Mouse (Mus musculus): ENCODE data around the gene Gm13119. TPM values are rescaled to one million over a fixed set of nuclear protein-coding genes. Genes with fewer than 3 reads are reported as not detected.

Gm13119 gene
- polyA plus RNA-seq, 1 experiment from 2014 or later = not detected

DNA sequence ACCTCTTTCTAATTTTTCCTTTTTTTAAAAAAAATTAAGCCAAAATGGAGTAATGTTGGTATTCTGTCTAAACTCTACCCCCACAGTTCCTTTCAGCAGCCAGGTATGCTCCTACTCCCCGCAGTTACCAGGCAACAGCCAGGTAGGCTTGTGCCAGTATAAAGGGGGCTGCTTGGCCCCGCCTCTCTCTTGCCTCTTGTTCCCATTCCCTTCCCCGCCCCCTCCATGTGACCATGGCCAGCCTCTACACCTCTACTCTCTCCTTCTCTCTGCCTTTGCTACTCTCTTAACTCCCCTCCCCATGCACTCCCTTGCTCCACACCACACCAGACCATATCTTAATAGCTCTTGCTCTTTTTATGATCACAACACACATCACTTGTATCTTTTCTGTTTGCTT is 48.5 kb downstream of the Gm13119 start:
- Histone ChIP-seq H3K27ac (ENCODE audit: low read depth) (no peak overlapping the region), H3K4me2 (ENCODE audit: low read length) (no peak overlapping the region), H3K9ac (ENCODE audit: low read length) (no peak overlapping the region), H3K4me3 (ENCODE audit: low read depth, low read length) (no peak overlapping the region), H3K36me3 (ENCODE audit: control insufficient read depth, insufficient read depth, low read length) (no peaks in the 10 kb centered on the region), H3K27me3 (replicated peaks; ENCODE audit: control insufficient read depth, insufficient read depth, low read length) (no peaks in the 10 kb centered on the region), H3K4me1 (replicated peaks; ENCODE audit: control insufficient read depth, insufficient read depth, low read length) (no peaks in the 10 kb centered on the region), H3K9me3 (ENCODE audit: control insufficient read depth, low read length) (no peaks in the 10 kb centered on the region)
- DNase-seq (ENCODE audit: low spot score) (no peak), ATAC-seq (replicated peaks; ENCODE audit: low FRiP score, low TSS enrichment, low read depth) (no peak)
- WGBS = 76% methylated on average over 3 of the region's 3 CpGs

GRCm38 (mm10) chr4:144408290-144408689 is 50.5 kb downstream of the Gm13119 start, which contains the start of gene Pramef12:
Gene Pramef12 (minus strand): TSS chr4:144408464.
- DNase-seq (ENCODE audit: low spot score) (no peak), ATAC-seq (replicated peaks; ENCODE audit: low FRiP score, low TSS enrichment, low read depth) (no peak)
- Histone ChIP-seq H3K27me3 (replicated peaks; ENCODE audit: control insufficient read depth, insufficient read depth, low read length) (no peaks in the 10 kb centered on the region), H3K9ac (ENCODE audit: low read length) (no peak within 1 kb of the TSS), H3K4me1 (replicated peaks; ENCODE audit: control insufficient read depth, insufficient read depth, low read length) (no peaks in the 10 kb centered on the region), H3K27ac (ENCODE audit: low read depth) (no peak within 1 kb of the TSS), H3K9me3 (ENCODE audit: control insufficient read depth, low read length) (no peaks in the 10 kb centered on the region), H3K36me3 (ENCODE audit: control insufficient read depth, insufficient read depth, low read length) (no peaks in the 10 kb centered on the region), H3K4me2 (ENCODE audit: low read length) (no peak within 1 kb of the TSS), H3K4me3 (ENCODE audit: low read depth, low read length) (no peak within 1 kb of the TSS)
- WGBS = 71% methylated on average over 9 of the region's 9 CpGs

Other genes with a start within 250 kb of the Gm13119 start
- gene Oog3, start 195.3 kb upstream of the Gm13119 start, polyA plus RNA-seq (2014; fragmentation: Nextera tagmentation; extraction: Ambion mirVana) = not detected in 2 replicates
- gene Oog2, start 167.2 kb upstream of the Gm13119 start, polyA plus RNA-seq (2014; fragmentation: Nextera tagmentation; extraction: Ambion mirVana) = not detected in 2 replicates
- gene C87977, start 144.6 kb upstream of the Gm13119 start, polyA plus RNA-seq (2014; fragmentation: Nextera tagmentation; extraction: Ambion mirVana) = not detected in 2 replicates
- gene Pramel5, start 77.5 kb upstream of the Gm13119 start, polyA plus RNA-seq (2014; fragmentation: Nextera tagmentation; extraction: Ambion mirVana) = not detected in 2 replicates
- gene Gm13128, start 27.7 kb upstream of the Gm13119 start, polyA plus RNA-seq (2014; fragmentation: Nextera tagmentation; extraction: Ambion mirVana) = not detected in 2 replicates
- gene Pramef20, start 20.0 kb downstream of the Gm13119 start, polyA plus RNA-seq (2014; fragmentation: Nextera tagmentation; extraction: Ambion mirVana) = not detected in 2 replicates
- gene Pramef12, start 50.5 kb downstream of the Gm13119 start, polyA plus RNA-seq (2014; fragmentation: Nextera tagmentation; extraction: Ambion mirVana) = 0.11 TPM in 1 of 2 replicates, not detected in the other
- not detected in 2 replicates for gene 1700012P22Rik, start 80.8 kb downstream of the Gm13119 start, polyA plus RNA-seq (2014; fragmentation: Nextera tagmentation; extraction: Ambion mirVana)
- gene Gm9944, start 95.4 kb downstream of the Gm13119 start, polyA plus RNA-seq (2014; fragmentation: Nextera tagmentation; extraction: Ambion mirVana) = not detected in 2 replicates
- not detected in 2 replicates for gene Aadacl3, start 105.8 kb downstream of the Gm13119 start, polyA plus RNA-seq (2014; fragmentation: Nextera tagmentation; extraction: Ambion mirVana)
- not detected in 2 replicates for gene 9430007A20Rik, start 161.9 kb downstream of the Gm13119 start, polyA plus RNA-seq (2014; fragmentation: Nextera tagmentation; extraction: Ambion mirVana)
- not detected in 2 replicates for gene Gm13124, start 207.2 kb downstream of the Gm13119 start, polyA plus RNA-seq (2014; fragmentation: Nextera tagmentation; extraction: Ambion mirVana)